Mouse (Mus musculus): Measurements from ENCODE around the gene Gm10778. TPM values are rescaled to one million over a fixed set of nuclear protein-coding genes. Genes with fewer than 3 reads are reported as not detected.
"Not testable (repeated sequence)": the region's sequence is repeated elsewhere in the genome, so short reads cannot be mapped to it uniquely, and the experiment has no call there.

Gm10778 gene
- polyA plus RNA-seq, 1 experiment from 2014 or later = 5.5 TPM

DNA sequence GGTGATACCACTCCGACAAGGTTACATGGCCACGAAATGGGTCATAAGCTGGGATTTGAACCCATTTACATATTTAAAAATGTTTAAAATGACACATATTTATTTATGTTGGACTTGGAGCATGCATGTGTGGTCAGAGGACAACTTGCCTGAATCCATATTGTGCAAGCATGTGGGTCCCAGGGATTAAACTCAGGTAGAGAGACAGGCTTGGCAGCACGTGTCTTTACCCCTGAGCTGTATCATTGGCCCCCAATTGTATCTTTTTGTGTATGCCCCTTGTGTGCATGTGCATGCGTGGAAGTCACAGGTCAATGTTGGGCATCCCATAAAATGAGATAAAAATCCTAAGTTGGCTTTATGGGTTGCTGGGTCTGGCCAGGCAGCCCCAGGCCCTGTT, 3.5 kb upstream of the Gm10778 start:
- Histone ChIP-seq H3K36me3 (ENCODE audit: control insufficient read depth, insufficient read depth, low read length) (no peaks in the 10 kb centered on the region), H3K4me3 (ENCODE audit: low read depth, low read length) (no peak overlapping the region), H3K27me3 (ENCODE audit: control insufficient read depth, insufficient read depth, low read length) (no peaks in the 10 kb centered on the region), H3K9ac (ENCODE audit: low read length) (no peak overlapping the region), H3K9me3 (ENCODE audit: control insufficient read depth, low read length) (no peaks in the 10 kb centered on the region), H3K4me1 (ENCODE audit: control insufficient read depth, insufficient read depth, low read length) (peaks cover 10% of the 10 kb centered on the region), H3K4me2 (ENCODE audit: low read depth, severe bottlenecking) (no peak overlapping the region), H3K27ac (replicated peaks; ENCODE audit: low read depth, low read length) (no peak overlapping the region)
- 88% methylated on average over 4 of the region's 4 CpGs for WGBS
- DNase-seq (ENCODE audit: low spot score) (no peak), ATAC-seq (ENCODE audit: insufficient number of reproducible peaks, low FRiP score, low TSS enrichment, low read depth) (no peak)

DNA sequence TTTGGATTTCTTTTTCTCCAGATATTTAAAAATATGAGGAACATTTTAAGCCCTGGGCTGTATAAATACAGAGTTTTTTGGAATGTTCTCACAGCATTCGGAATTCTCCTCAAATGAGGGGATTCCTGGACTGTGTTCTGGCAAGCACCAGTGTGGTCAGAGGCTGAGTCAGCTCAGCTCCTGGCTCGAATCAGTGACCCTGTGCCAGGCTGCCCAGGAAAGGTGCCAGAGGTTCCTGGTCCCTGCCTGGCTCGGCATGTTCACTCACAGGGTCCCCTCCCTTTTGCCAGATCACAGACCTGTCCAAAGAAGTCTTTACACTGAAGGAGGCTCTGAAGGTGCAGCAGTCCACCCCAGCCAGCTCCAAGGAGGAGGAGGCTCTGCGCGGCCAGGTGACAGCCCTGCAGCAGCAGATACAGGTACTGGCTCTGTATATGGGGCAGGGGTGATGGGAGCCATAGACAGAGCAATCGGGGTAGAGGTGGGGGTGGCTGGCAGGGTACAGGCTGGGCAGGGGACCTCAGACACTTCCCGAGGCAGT, 2.8 kb upstream of the Gm10778 start:
- no peak for DNase-seq (ENCODE audit: low spot score)
- WGBS = 79% methylated on average over 7 of the region's 7 CpGs
- H3K27me3 ChIP-seq (ENCODE audit: control insufficient read depth, insufficient read depth, low read length) = no peaks in the 10 kb centered on the region
- no peak overlapping the region for H3K9ac ChIP-seq (ENCODE audit: low read length)
- no peak for ATAC-seq (ENCODE audit: insufficient number of reproducible peaks, low FRiP score, low TSS enrichment, low read depth)
- peaks cover 10% of the 10 kb centered on the region for H3K4me1 ChIP-seq (ENCODE audit: control insufficient read depth, insufficient read depth, low read length)
- H3K9me3 ChIP-seq (ENCODE audit: control insufficient read depth, low read length) = no peaks in the 10 kb centered on the region
- H3K4me2 ChIP-seq (ENCODE audit: low read depth, severe bottlenecking) = no peak overlapping the region
- no peak overlapping the region for H3K27ac ChIP-seq (replicated peaks; ENCODE audit: low read depth, low read length)
- H3K36me3 ChIP-seq (ENCODE audit: control insufficient read depth, insufficient read depth, low read length) = peaks cover 2% of the 10 kb centered on the region; the same call in 1 of the 2 replicates
- no peak overlapping the region for H3K4me3 ChIP-seq (ENCODE audit: low read depth, low read length)

DNA sequence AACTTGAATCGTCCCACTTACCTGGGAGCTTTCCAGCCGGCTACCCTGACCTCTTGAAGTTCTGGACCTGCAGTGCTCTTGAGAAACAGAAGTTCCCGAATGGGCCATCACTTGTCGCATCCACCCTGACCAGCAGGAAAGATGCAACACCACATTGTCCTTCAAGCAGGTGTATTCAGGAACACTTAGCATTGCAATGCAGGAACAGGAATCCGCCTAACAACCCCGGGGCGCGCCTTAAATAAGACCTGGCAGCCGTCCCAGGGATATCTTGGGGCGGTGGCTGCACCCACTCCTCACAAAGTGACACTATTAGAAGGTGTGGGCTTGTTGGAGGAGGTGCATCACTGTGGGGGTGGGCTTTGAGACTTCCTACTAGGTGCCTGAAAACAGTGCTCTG, 6.3 kb downstream of the Gm10778 start:
- ATAC-seq (ENCODE audit: insufficient number of reproducible peaks, low FRiP score, low TSS enrichment, low read depth) = no peak
- H3K27me3 ChIP-seq (ENCODE audit: control insufficient read depth, insufficient read depth, low read length) = no peaks in the 10 kb centered on the region
- no peaks in the 10 kb centered on the region for H3K4me1 ChIP-seq (ENCODE audit: control insufficient read depth, insufficient read depth, low read length)
- no peak overlapping the region for H3K4me2 ChIP-seq (ENCODE audit: low read depth, severe bottlenecking)
- H3K27ac ChIP-seq (replicated peaks; ENCODE audit: low read depth, low read length) = no peak overlapping the region
- DNase-seq (ENCODE audit: low spot score) = no peak
- H3K9me3 ChIP-seq (ENCODE audit: control insufficient read depth, low read length) = peaks cover 3% of the 10 kb centered on the region; the same call in 1 of the 2 replicates
- H3K36me3 ChIP-seq (ENCODE audit: control insufficient read depth, insufficient read depth, low read length) = peaks cover 5% of the 10 kb centered on the region
- H3K9ac ChIP-seq (ENCODE audit: low read length) = no peak overlapping the region
- WGBS = 91% methylated on average over 10 of the region's 10 CpGs
- no peak overlapping the region for H3K4me3 ChIP-seq (ENCODE audit: low read depth, low read length)

DNA sequence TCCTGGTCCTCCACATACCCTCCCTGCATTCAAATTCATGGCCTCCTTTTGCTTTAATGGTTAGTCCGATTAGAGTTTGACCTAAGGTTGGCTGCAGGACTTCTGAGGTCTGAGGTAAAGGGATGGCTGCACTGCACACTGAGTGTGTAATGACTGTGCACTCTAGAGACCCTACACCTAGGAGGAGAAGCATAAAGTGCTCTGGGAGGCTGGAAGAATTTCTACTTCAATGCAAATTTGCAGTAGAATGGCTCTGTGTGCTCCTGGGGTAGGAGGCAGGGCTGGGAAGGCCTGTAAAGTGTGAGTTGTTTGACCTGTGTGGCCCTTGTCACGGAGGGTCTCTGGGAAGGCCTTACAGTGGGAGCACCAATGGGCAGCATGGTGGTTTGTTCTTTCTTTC, 7.3 kb downstream of the Gm10778 start:
- H3K27me3 ChIP-seq (ENCODE audit: control insufficient read depth, insufficient read depth, low read length) = no peaks in the 10 kb centered on the region
- H3K36me3 ChIP-seq (ENCODE audit: control insufficient read depth, insufficient read depth, low read length) = peaks cover 2% of the 10 kb centered on the region; the same call in 1 of the 2 replicates
- H3K4me2 ChIP-seq (ENCODE audit: low read depth, severe bottlenecking) = no peak overlapping the region
- no peaks in the 10 kb centered on the region for H3K4me1 ChIP-seq (ENCODE audit: control insufficient read depth, insufficient read depth, low read length)
- no peak overlapping the region for H3K9ac ChIP-seq (ENCODE audit: low read length)
- WGBS = 92% methylated on average over 2 of the region's 2 CpGs
- no peak overlapping the region for H3K27ac ChIP-seq (replicated peaks; ENCODE audit: low read depth, low read length)
- DNase-seq (ENCODE audit: low spot score) (no peak), ATAC-seq (ENCODE audit: insufficient number of reproducible peaks, low FRiP score, low TSS enrichment, low read depth) (no peak)
- H3K9me3 ChIP-seq (ENCODE audit: control insufficient read depth, low read length) = peaks cover 3% of the 10 kb centered on the region; the same call in 1 of the 2 replicates
- no peak overlapping the region for H3K4me3 ChIP-seq (ENCODE audit: low read depth, low read length)

DNA sequence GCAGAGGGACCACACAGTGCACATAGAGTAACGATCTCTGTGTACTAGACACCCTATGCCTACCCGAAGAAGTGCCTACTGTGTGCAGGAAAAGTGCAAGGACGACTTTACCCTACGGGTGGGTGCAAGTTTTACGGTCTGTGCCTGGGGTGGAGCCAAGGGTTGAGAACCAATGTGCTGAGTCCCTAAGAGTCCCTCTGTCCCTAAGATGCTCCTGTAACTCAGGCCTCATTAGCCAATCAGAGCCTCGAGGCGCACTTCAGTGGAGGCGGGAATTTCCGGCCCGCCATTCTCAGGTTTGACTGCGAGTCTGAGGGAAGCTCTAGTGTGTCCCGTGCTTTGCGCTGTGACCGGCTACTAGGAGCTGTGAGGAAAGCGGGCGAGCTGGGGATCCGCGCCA, 38.3 kb downstream of the Gm10778 start:
- H3K27me3 ChIP-seq (ENCODE audit: control insufficient read depth, insufficient read depth, low read length); DNase-seq (ENCODE audit: low spot score); H3K27ac ChIP-seq (replicated peaks; ENCODE audit: low read depth, low read length); H3K9me3 ChIP-seq (ENCODE audit: control insufficient read depth, low read length); H3K4me3 ChIP-seq (ENCODE audit: low read depth, low read length); ATAC-seq (ENCODE audit: insufficient number of reproducible peaks, low FRiP score, low TSS enrichment, low read depth); H3K4me2 ChIP-seq (ENCODE audit: low read depth, severe bottlenecking); H3K9ac ChIP-seq (ENCODE audit: low read length); H3K4me1 ChIP-seq (ENCODE audit: control insufficient read depth, insufficient read depth, low read length); H3K36me3 ChIP-seq (ENCODE audit: control insufficient read depth, insufficient read depth, low read length): not testable (repeated sequence)
- WGBS = no CpG with 5 or more reads among the region's 18 CpGs

DNA sequence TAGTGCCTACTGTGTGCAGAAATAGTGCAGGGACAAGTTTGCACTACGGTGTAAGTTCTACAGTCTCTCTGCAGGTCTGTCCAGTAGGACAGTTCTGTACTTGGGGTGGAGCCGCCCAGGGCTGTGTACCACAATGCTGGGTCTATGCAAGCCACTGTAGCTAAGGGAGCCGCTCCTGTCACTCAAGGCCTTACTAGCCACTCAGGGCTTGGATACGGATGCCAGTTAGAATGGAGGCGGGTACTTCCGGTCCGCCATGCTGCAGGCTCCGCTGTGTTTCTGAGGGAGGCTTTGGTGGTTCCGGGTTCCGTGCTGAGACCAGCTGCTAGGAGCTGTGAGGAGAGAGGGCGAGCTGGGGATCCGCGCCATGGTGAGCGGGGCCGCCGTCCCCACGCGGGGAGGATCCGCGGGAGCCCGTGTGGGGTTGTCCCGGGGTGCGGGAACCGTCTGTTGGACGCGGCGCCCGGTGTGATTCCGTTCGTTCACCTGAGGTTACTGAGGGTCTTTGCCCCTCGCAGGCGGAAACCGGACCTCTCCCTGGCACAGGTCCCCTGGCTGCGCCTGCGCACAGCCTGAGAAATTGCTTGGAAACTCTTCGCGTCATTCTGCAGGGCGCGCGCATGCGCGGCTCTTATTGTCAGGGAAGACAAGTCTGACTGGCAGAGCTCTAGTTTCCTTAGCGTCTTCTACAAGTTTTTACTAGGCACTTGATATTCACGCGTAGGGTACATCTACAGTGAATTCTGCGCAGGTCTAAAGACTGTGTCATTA, 55.9 kb downstream of the Gm10778 start, which contains the start of gene Zfp433:
Zfp433 (plus strand) TSS at position 295 of the 771 bp plus-strand sequence.
- WGBS = no CpG with 5 or more reads among the region's 46 CpGs
- H3K9ac ChIP-seq (ENCODE audit: low read length); H3K27me3 ChIP-seq (ENCODE audit: control insufficient read depth, insufficient read depth, low read length); H3K4me1 ChIP-seq (ENCODE audit: control insufficient read depth, insufficient read depth, low read length); DNase-seq (ENCODE audit: low spot score); H3K27ac ChIP-seq (replicated peaks; ENCODE audit: low read depth, low read length); H3K36me3 ChIP-seq (ENCODE audit: control insufficient read depth, insufficient read depth, low read length); H3K4me3 ChIP-seq (ENCODE audit: low read depth, low read length); H3K9me3 ChIP-seq (ENCODE audit: control insufficient read depth, low read length); H3K4me2 ChIP-seq (ENCODE audit: low read depth, severe bottlenecking): not testable (repeated sequence)
- ATAC-seq (ENCODE audit: insufficient number of reproducible peaks, low FRiP score, low TSS enrichment, low read depth) = peak; percentile 100

Other genes starting within 250 kb of the Gm10778 start
- 16.7 and 18.7 TPM in 2 replicates for gene Nfic, start 193.4 kb upstream of the Gm10778 start, polyA plus RNA-seq (2014; fragmentation: Nextera tagmentation; extraction: Ambion mirVana)
- gene Celf5, start 166.3 kb upstream of the Gm10778 start, polyA plus RNA-seq (2014; fragmentation: Nextera tagmentation; extraction: Ambion mirVana) = 0.33 and 0.77 TPM in 2 replicates
- 60.3 and 66.8 TPM in 2 replicates for gene Ncln, start 152.7 kb upstream of the Gm10778 start, polyA plus RNA-seq (2014; fragmentation: Nextera tagmentation; extraction: Ambion mirVana)
- 0.10 and 0.43 TPM in 2 replicates for gene S1pr4, start 148.9 kb upstream of the Gm10778 start, polyA plus RNA-seq (2014; fragmentation: Nextera tagmentation; extraction: Ambion mirVana)
- gene Gna15, start 124.8 kb upstream of the Gm10778 start, polyA plus RNA-seq (2014; fragmentation: Nextera tagmentation; extraction: Ambion mirVana) = 0.99 and 1.1 TPM in 2 replicates
- gene Gna11, start 103.9 kb upstream of the Gm10778 start, polyA plus RNA-seq (2014; fragmentation: Nextera tagmentation; extraction: Ambion mirVana) = 80.3 and 82.1 TPM in 2 replicates
- gene Aes, start 89.6 kb upstream of the Gm10778 start, polyA plus RNA-seq (2014; fragmentation: Nextera tagmentation; extraction: Ambion mirVana) = 259 and 343 TPM in 2 replicates
- 13.7 and 18.4 TPM in 2 replicates for gene Tle2, start 74.5 kb upstream of the Gm10778 start, polyA plus RNA-seq (2014; fragmentation: Nextera tagmentation; extraction: Ambion mirVana)
- gene Tle6, start 48.0 kb upstream of the Gm10778 start, polyA plus RNA-seq (2014; fragmentation: Nextera tagmentation; extraction: Ambion mirVana) = 11.1 and 11.6 TPM in 2 replicates
- 0.63 and 1.5 TPM in 2 replicates for gene BC025920, start 42.8 kb upstream of the Gm10778 start, polyA plus RNA-seq (2014; fragmentation: Nextera tagmentation; extraction: Ambion mirVana)
- gene Sirt6, start 21.3 kb upstream of the Gm10778 start, polyA plus RNA-seq (2014; fragmentation: Nextera tagmentation; extraction: Ambion mirVana) = 46.2 and 46.5 TPM in 2 replicates
- 4.3 and 5.5 TPM in 2 replicates for gene Ankrd24, start 20.5 kb upstream of the Gm10778 start, polyA plus RNA-seq (2014; fragmentation: Nextera tagmentation; extraction: Ambion mirVana)
- gene Zfp433, start 55.8 kb downstream of the Gm10778 start, polyA plus RNA-seq (2014; fragmentation: Nextera tagmentation; extraction: Ambion mirVana) = 17.2 and 17.3 TPM in 2 replicates
- 10.6 and 11.9 TPM in 2 replicates for gene Gm3055, start 122.1 kb downstream of the Gm10778 start, polyA plus RNA-seq (2014; fragmentation: Nextera tagmentation; extraction: Ambion mirVana)
- 3.2 and 4.4 TPM in 2 replicates for gene Gm4767, start 163.1 kb downstream of the Gm10778 start, polyA plus RNA-seq (2014; fragmentation: Nextera tagmentation; extraction: Ambion mirVana)
- 8.7 and 10.4 TPM in 2 replicates for gene Gm32687, start 214.9 kb downstream of the Gm10778 start, polyA plus RNA-seq (2014; fragmentation: Nextera tagmentation; extraction: Ambion mirVana)